20 mouse cellular contexts compared by ENCODE assay signal in the genomic region with DNA sequence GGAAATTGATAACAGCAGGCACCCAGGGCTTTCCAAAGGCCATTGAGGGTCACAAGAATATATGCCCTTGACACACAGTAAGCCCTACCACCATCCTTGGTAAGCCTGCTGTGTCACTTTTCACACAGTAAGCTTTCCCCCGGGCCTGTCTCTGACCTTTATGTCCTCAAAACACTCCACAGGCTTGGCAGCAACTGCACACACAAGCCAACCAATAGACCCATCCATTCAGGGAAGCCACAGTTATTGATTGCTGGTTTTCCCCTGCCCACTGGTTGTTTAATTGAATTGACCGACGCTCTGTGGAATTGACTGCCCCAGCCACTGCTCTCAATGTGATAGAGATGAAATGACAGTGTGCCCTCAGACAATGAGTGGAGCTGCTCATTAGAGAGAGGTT. TPM values are rescaled to one million over a fixed set of nuclear protein-coding genes. Genes with fewer than 3 reads are reported as not detected.
DNase-seq lines count a peak whose midpoint lies in the region; ATAC-seq and TF ChIP-seq lines count a peak whose summit lies in the region.
"Had no signal": no experiment of that assay in that cellular context is flagged by ENCODE, and none has a peak within 500 bp of the region (broad histone marks: within the 10 kb centered on the region; RNA-seq: fewer than 3 reads in every experiment).

No protein-coding gene starts in this region.

- ATAC-seq in liver, embryonic 11.5 days (replicated peaks; ENCODE audit: low FRiP score) = no peak
- ATAC-seq: forebrain, embryonic 13.5 days; forebrain, embryonic 15.5 days; forebrain, postnatal 0 days had no signal

- no peak overlapping the region for H3K4me3 ChIP-seq in liver, adult 2 months (ENCODE audit: insufficient read depth, low read depth, low read length)
- H3K4me3 ChIP-seq in liver, embryonic 11.5 days (ENCODE audit: low read depth, low read length) = no peak overlapping the region
- H3K4me3 ChIP-seq: embryonic facial prominence, embryonic 10.5 days; embryonic facial prominence, embryonic 12.5 days; forebrain, embryonic 13.5 days; forebrain, embryonic 15.5 days had no signal

- TF ChIP-seq CTCF in liver, adult 2 months (IDR thresholded peaks at IDR 0.05; ENCODE audit: low read depth, low read length) = no peak

- no peaks in the 10 kb centered on the region for H3K36me3 ChIP-seq in liver, adult 2 months (ENCODE audit: control insufficient read depth, insufficient read depth, low read length)
- H3K36me3 ChIP-seq in liver, embryonic 11.5 days (ENCODE audit: control insufficient read depth, insufficient read depth, low read length) = no peaks in the 10 kb centered on the region
- H3K36me3 ChIP-seq: embryonic facial prominence, embryonic 10.5 days; embryonic facial prominence, embryonic 12.5 days; forebrain, embryonic 15.5 days had no signal

- peak; percentile 94 for DNase-seq in liver, adult 2 months (ENCODE audit: extremely low read depth, low read depth, low spot score)
- DNase-seq in liver, embryonic 11.5 days (ENCODE audit: low spot score) = no peak
- peak; percentile 17 for DNase-seq in retina, postnatal 1 day
- DNase-seq in retina, embryonic 14.5 days (ENCODE audit: low spot score) = no peak
- no peak for DNase-seq in thymus, adult 18-20 months
- DNase-seq: adrenal gland, adult 2 months; adrenal gland, postnatal 25 days; cerebellum, adult 11-12 months; cerebellum, adult 2 months; cerebellum, adult 9-10 months; cerebellum, postnatal 10 days; cerebellum, postnatal 25 days; forebrain, postnatal 0 days had no signal

- H3K27ac ChIP-seq in liver, adult 2 months (replicated peaks; ENCODE audit: insufficient read depth, low read depth, low read length) = peak overlapping the region; percentile 40
- no peak overlapping the region for H3K27ac ChIP-seq in liver, embryonic 11.5 days (ENCODE audit: low read depth, low read length)
- H3K27ac ChIP-seq: embryonic facial prominence, embryonic 10.5 days; embryonic facial prominence, embryonic 12.5 days; forebrain, embryonic 13.5 days; forebrain, embryonic 15.5 days had no signal

- no peaks in the 10 kb centered on the region for H3K79me2 ChIP-seq in liver, adult 2 months (ENCODE audit: control insufficient read depth, insufficient read depth, low read length)

- H3K9ac ChIP-seq in liver, adult 2 months (ENCODE audit: low read depth, low read length) = no peak overlapping the region
- no peak overlapping the region for H3K9ac ChIP-seq in liver, embryonic 11.5 days (ENCODE audit: low read depth, low read length)
- H3K9ac ChIP-seq: embryonic facial prominence, embryonic 12.5 days; forebrain, embryonic 13.5 days; forebrain, embryonic 15.5 days; forebrain, postnatal 0 days had no signal

- peaks cover 19% of the 10 kb centered on the region for H3K4me1 ChIP-seq in liver, adult 2 months (ENCODE audit: control insufficient read depth, insufficient read depth, low read length)
- H3K4me1 ChIP-seq in liver, embryonic 11.5 days (replicated peaks; ENCODE audit: control insufficient read depth, insufficient read depth, low read length) = no peaks in the 10 kb centered on the region
- H3K4me1 ChIP-seq: embryonic facial prominence, embryonic 10.5 days; embryonic facial prominence, embryonic 12.5 days; forebrain, embryonic 13.5 days; forebrain, embryonic 15.5 days had no signal

- no peaks in the 10 kb centered on the region for H3K27me3 ChIP-seq in liver, adult 2 months (ENCODE audit: control insufficient read depth, insufficient read depth, low read length)
- no peaks in the 10 kb centered on the region for H3K27me3 ChIP-seq in liver, embryonic 11.5 days (replicated peaks; ENCODE audit: control insufficient read depth, insufficient read depth, low read length)
- H3K27me3 ChIP-seq: embryonic facial prominence, embryonic 12.5 days; forebrain, embryonic 13.5 days; forebrain, embryonic 15.5 days had no signal

- H3K4me2 ChIP-seq in liver, embryonic 11.5 days = no peak overlapping the region
- H3K4me2 ChIP-seq: embryonic facial prominence, embryonic 12.5 days; forebrain, embryonic 13.5 days; forebrain, embryonic 15.5 days had no signal

- TF ChIP-seq POLR2A in liver, adult 2 months (IDR thresholded peaks at IDR 0.05; ENCODE audit: extremely low read depth, insufficient read depth, low read length) = no peak

- no peaks in the 10 kb centered on the region for H3K9me3 ChIP-seq in liver, embryonic 11.5 days (ENCODE audit: control insufficient read depth, low read length)
- H3K9me3 ChIP-seq: embryonic facial prominence, embryonic 10.5 days; embryonic facial prominence, embryonic 12.5 days; forebrain, embryonic 13.5 days; forebrain, embryonic 15.5 days had no signal

- WGBS in liver, adult 2 months = 25% methylated on average over 3 of the region's 3 CpGs
- 86% methylated on average over 3 of the region's 3 CpGs for WGBS in liver, embryonic 11.5 days

RNA-seq across cellular contexts. Expression of gene Fam124a, which starts 49.3 kb away (rescaled TPM):
- 3.6 and 4.2 TPM in 2 replicates for total RNA-seq in liver, adult 2 months (2014; rRNA removed)
- polyA plus RNA-seq in liver, adult 2 months (2012; rRNA removed) = 4.7 and 9.8 TPM in 2 replicates
- polyA plus RNA-seq in liver, embryonic 11.5 days (2014; fragmentation: Nextera tagmentation; extraction: Ambion mirVana) = 2.6 and 2.9 TPM in 2 replicates
- total RNA-seq: MEL had no signal

RNA-seq across cellular contexts. Expression of gene Gucy1b2, which starts 50.2 kb away (rescaled TPM):
- not detected in 2 replicates for total RNA-seq in liver, adult 2 months (2014; rRNA removed)
- polyA plus RNA-seq in liver, adult 2 months (2012; rRNA removed) = not detected in 2 replicates
- polyA plus RNA-seq in liver, embryonic 11.5 days (2014; fragmentation: Nextera tagmentation; extraction: Ambion mirVana) = 0.16 TPM in 1 of 2 replicates, not detected in the other
- total RNA-seq: ES-E14, MEL had no signal
- polyA plus RNA-seq: C2C12; embryonic facial prominence, embryonic 10.5 days had no signal

Comparison
In these comparisons a context has a peak if more than half of its experiments do, and no peak if none do; other contexts are left out.
1. DNase-seq: peak in liver, adult 2 months (single experiment) and retina, postnatal 1 day (single experiment); none in liver, embryonic 11.5 days (single experiment), retina, embryonic 14.5 days (single experiment) and thymus, adult 18-20 months (0 of 2).